In the genomic region with DNA sequence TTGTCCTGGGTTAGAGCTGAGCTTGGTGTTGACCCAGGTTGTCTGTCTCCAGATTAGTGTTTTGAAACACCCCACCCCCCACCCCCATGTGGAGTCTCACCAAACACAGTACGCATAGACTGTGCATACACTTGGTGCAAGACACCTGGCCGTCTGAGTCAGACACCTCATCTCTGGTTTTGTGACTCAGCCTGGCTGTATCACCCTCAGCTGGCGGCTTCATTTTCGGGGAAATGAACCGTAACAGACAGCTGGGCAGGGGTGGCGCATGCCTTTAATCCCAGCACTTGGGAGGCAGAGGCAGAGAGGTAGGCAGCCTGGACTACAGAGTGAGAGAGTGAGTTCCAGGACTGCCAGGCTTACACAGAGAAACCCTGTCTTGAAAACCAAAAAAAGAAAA, we compare ENCODE assay signal across 23 mouse cellular contexts. TPM values are rescaled to one million over a fixed set of nuclear protein-coding genes. Genes with fewer than 3 reads are reported as not detected.
DNase-seq lines count a peak whose midpoint lies in the region; ATAC-seq and TF ChIP-seq lines count a peak whose summit lies in the region.
"Had no signal": no experiment of that assay in that cellular context is flagged by ENCODE, and none has a peak within 500 bp of the region (broad histone marks: within the 10 kb centered on the region; RNA-seq: fewer than 3 reads in every experiment).

No protein-coding gene starts in this region.

- 26% methylated on average over 6 of the region's 6 CpGs for WGBS in kidney, embryonic 14.5 days
- WGBS in midbrain, embryonic 10.5 days, result 47% methylated on average over 6 of the region's 6 CpGs
- WGBS in midbrain, embryonic 14.5 days, result 37% methylated on average over 6 of the region's 6 CpGs
- whole genome bisulfite sequencing in stomach, postnatal 0 days, result 59% methylated on average over 6 of the region's 6 CpGs

- no peak overlapping the region for H3K9ac ChIP-seq in kidney, embryonic 14.5 days (ENCODE audit: low read depth, low read length)
- no peak overlapping the region for H3K9ac ChIP-seq in midbrain, embryonic 14.5 days (replicated peaks; ENCODE audit: low read length)
- H3K9ac ChIP-seq in stomach, postnatal 0 days (ENCODE audit: low read length), result no peak overlapping the region
- H3K9ac ChIP-seq: forebrain, embryonic 15.5 days; hindbrain, embryonic 12.5 days; liver, embryonic 14.5 days; midbrain, embryonic 15.5 days; neural tube, embryonic 15.5 days; stomach, embryonic 15.5 days had no signal

- no peak overlapping the region for H3K27ac ChIP-seq in kidney, embryonic 14.5 days (ENCODE audit: low read depth, low read length)
- H3K27ac ChIP-seq in midbrain, embryonic 10.5 days (replicated peaks), result 0 out of 2 replicates have a peak overlapping the region, but pooled peaks have one; percentile 52
- no peak overlapping the region for H3K27ac ChIP-seq in midbrain, embryonic 14.5 days (replicated peaks; ENCODE audit: low read depth, low read length)
- H3K27ac ChIP-seq in stomach, postnatal 0 days (replicated peaks), result no peak overlapping the region
- H3K27ac ChIP-seq: forebrain, embryonic 15.5 days; hindbrain, embryonic 12.5 days; left cerebral cortex, adult 2 months; liver, embryonic 14.5 days; midbrain, embryonic 15.5 days; neural tube, embryonic 15.5 days; stomach, embryonic 15.5 days had no signal

- TF ChIP-seq EP300 in stomach, postnatal 0 days (optimal IDR thresholded peaks at IDR 0.05), result no peak

- H3K4me3 ChIP-seq in kidney, embryonic 14.5 days (ENCODE audit: low read length), result no peak overlapping the region
- H3K4me3 ChIP-seq in midbrain, embryonic 10.5 days, result no peak overlapping the region
- no peak overlapping the region for H3K4me3 ChIP-seq in midbrain, embryonic 14.5 days (replicated peaks; ENCODE audit: low read depth, low read length)
- no peak overlapping the region for H3K4me3 ChIP-seq in stomach, postnatal 0 days (ENCODE audit: low read depth, low read length)
- H3K4me3 ChIP-seq: forebrain, embryonic 15.5 days; hindbrain, embryonic 12.5 days; left cerebral cortex, adult 2 months; midbrain, embryonic 15.5 days; neural tube, embryonic 15.5 days; stomach, embryonic 15.5 days had no signal

- no peaks in the 10 kb centered on the region for H3K36me3 ChIP-seq in kidney, embryonic 14.5 days (ENCODE audit: control insufficient read depth, insufficient read depth, low read length)
- no peaks in the 10 kb centered on the region for H3K36me3 ChIP-seq in midbrain, embryonic 10.5 days
- H3K36me3 ChIP-seq in midbrain, embryonic 14.5 days (ENCODE audit: control insufficient read depth, insufficient read depth, low read length), result no peaks in the 10 kb centered on the region
- H3K36me3 ChIP-seq in stomach, postnatal 0 days (ENCODE audit: control insufficient read depth, insufficient read depth, low read length), result no peaks in the 10 kb centered on the region
- H3K36me3 ChIP-seq: forebrain, embryonic 15.5 days; hindbrain, embryonic 12.5 days; midbrain, embryonic 15.5 days; neural tube, embryonic 15.5 days; stomach, embryonic 15.5 days had no signal

- no peak overlapping the region for H3K4me2 ChIP-seq in kidney, embryonic 14.5 days (replicated peaks; ENCODE audit: low read depth, low read length)
- no peak overlapping the region for H3K4me2 ChIP-seq in midbrain, embryonic 14.5 days (ENCODE audit: low read length)
- no peak overlapping the region for H3K4me2 ChIP-seq in stomach, postnatal 0 days (replicated peaks; ENCODE audit: low read depth)
- H3K4me2 ChIP-seq: forebrain, embryonic 15.5 days; hindbrain, embryonic 12.5 days; midbrain, embryonic 15.5 days; neural tube, embryonic 15.5 days; stomach, embryonic 15.5 days had no signal

- no peak for TF ChIP-seq CTCF in stomach, postnatal 0 days (IDR thresholded peaks at IDR 0.05; ENCODE audit: low read depth)

- peak; percentile 1 for DNase-seq in embryo, embryonic 9.5 days (ENCODE audit: extremely low spot score)
- DNase-seq in embryo, embryonic 10 days (ENCODE audit: low spot score), result no peak
- no peak for DNase-seq in kidney, adult 9 months
- DNase-seq in midbrain, embryonic 10.5 days (ENCODE audit: low spot score), result no peak
- DNase-seq in midbrain, embryonic 14.5 days, result no peak
- no peak for DNase-seq in stomach, postnatal 0 days (ENCODE audit: low spot score)
- DNase-seq: adrenal gland, postnatal 10 days; cerebellum, adult 11 months; cerebellum, postnatal 25 days; gastrocnemius, postnatal 36 days; right cerebral cortex, postnatal 25 days had no signal

- H3K9me3 ChIP-seq in kidney, embryonic 14.5 days (ENCODE audit: control insufficient read depth, low read length), result no peaks in the 10 kb centered on the region
- no peaks in the 10 kb centered on the region for H3K9me3 ChIP-seq in midbrain, embryonic 10.5 days (replicated peaks)
- no peaks in the 10 kb centered on the region for H3K9me3 ChIP-seq in midbrain, embryonic 14.5 days (ENCODE audit: control insufficient read depth, low read length)
- no peaks in the 10 kb centered on the region for H3K9me3 ChIP-seq in stomach, postnatal 0 days (ENCODE audit: control insufficient read depth, low read length)
- H3K9me3 ChIP-seq: forebrain, embryonic 15.5 days; hindbrain, embryonic 12.5 days; midbrain, embryonic 15.5 days; neural tube, embryonic 15.5 days; stomach, embryonic 15.5 days had no signal

- 0 out of 2 replicates have a peak, but pooled peaks have one; percentile 22 for ATAC-seq in kidney, embryonic 14.5 days (ENCODE audit: low FRiP score, low TSS enrichment)
- no peak for ATAC-seq in midbrain, embryonic 14.5 days (ENCODE audit: low FRiP score, low TSS enrichment)
- peak; percentile 42; the same call in 1 of the 2 replicates for ATAC-seq in stomach, postnatal 0 days (ENCODE audit: low FRiP score, low TSS enrichment)
- ATAC-seq in cerebellum, adult (ENCODE audit: insufficient number of reproducible peaks, low FRiP score, low TSS enrichment), result no peak
- ATAC-seq: activated CD4-positive, CD25-positive, alpha-beta regulatory T cell, adult 4 months; forebrain, embryonic 15.5 days; inflammation-experienced regulatory T-cells, adult 6 months; lung, postnatal 0 days; midbrain, embryonic 15.5 days had no signal

- H3K27me3 ChIP-seq in kidney, embryonic 14.5 days (ENCODE audit: control insufficient read depth, insufficient read depth, low read length), result no peaks in the 10 kb centered on the region
- H3K27me3 ChIP-seq in midbrain, embryonic 10.5 days (ENCODE audit: low read depth, poor library complexity, severe bottlenecking), result peaks cover 5% of the 10 kb centered on the region
- no peaks in the 10 kb centered on the region for H3K27me3 ChIP-seq in midbrain, embryonic 14.5 days (ENCODE audit: control insufficient read depth, insufficient read depth, low read length)
- H3K27me3 ChIP-seq in stomach, postnatal 0 days (ENCODE audit: control insufficient read depth, insufficient read depth, low read length), result no peaks in the 10 kb centered on the region
- H3K27me3 ChIP-seq: forebrain, embryonic 15.5 days; neural tube, embryonic 15.5 days; stomach, embryonic 15.5 days had no signal

- H3K4me1 ChIP-seq in kidney, embryonic 14.5 days (ENCODE audit: control insufficient read depth, insufficient read depth, low read length), result no peaks in the 10 kb centered on the region
- H3K4me1 ChIP-seq in midbrain, embryonic 10.5 days, result peaks cover 34% of the 10 kb centered on the region
- no peaks in the 10 kb centered on the region for H3K4me1 ChIP-seq in midbrain, embryonic 14.5 days (ENCODE audit: control insufficient read depth, insufficient read depth, low read length)
- H3K4me1 ChIP-seq in stomach, postnatal 0 days (replicated peaks; ENCODE audit: control insufficient read depth, insufficient read depth), result no peaks in the 10 kb centered on the region
- H3K4me1 ChIP-seq: forebrain, embryonic 15.5 days; midbrain, embryonic 15.5 days; stomach, embryonic 15.5 days had no signal

RNA-seq across cellular contexts. Expression of a gene that starts 11.9 kb away (rescaled TPM):
- 0.21 and 0.22 TPM in 2 replicates for polyA plus RNA-seq in kidney, embryonic 14.5 days (2014; fragmentation: Nextera tagmentation; extraction: Ambion mirVana)
- 0.61 and 2.5 TPM in 2 replicates for polyA plus RNA-seq in midbrain, embryonic 10.5 days (2016; fragmentation: Nextera tagmentation; extraction: Ambion mirVana)
- polyA plus RNA-seq in midbrain, embryonic 14.5 days (2014; fragmentation: Nextera tagmentation; extraction: Ambion mirVana), result 1.5 and 2.3 TPM in 2 replicates
- polyA plus RNA-seq in stomach, postnatal 0 days (2015; fragmentation: Nextera tagmentation; extraction: Ambion mirVana), result 3.6 and 3.9 TPM in 2 replicates
- polyA plus RNA-seq: activated CD4-positive, CD25-positive, alpha-beta regulatory T cell, adult 4 months; inflammation-experienced regulatory T-cells, adult 6 months had no signal

RNA-seq across cellular contexts. Expression of a gene that starts 35.9 kb away (rescaled TPM):
- 7.1 and 8.8 TPM in 2 replicates for polyA plus RNA-seq in kidney, embryonic 14.5 days (2014; fragmentation: Nextera tagmentation; extraction: Ambion mirVana)
- polyA plus RNA-seq in midbrain, embryonic 10.5 days (2016; fragmentation: Nextera tagmentation; extraction: Ambion mirVana), result 7.8 and 10.0 TPM in 2 replicates
- polyA plus RNA-seq in midbrain, embryonic 14.5 days (2014; fragmentation: Nextera tagmentation; extraction: Ambion mirVana), result 14.0 and 17.3 TPM in 2 replicates
- 6.4 and 7.9 TPM in 2 replicates for polyA plus RNA-seq in stomach, postnatal 0 days (2015; fragmentation: Nextera tagmentation; extraction: Ambion mirVana)

RNA-seq across cellular contexts. Expression of a gene that starts 36.1 kb away (rescaled TPM):
- 352 and 434 TPM in 2 replicates for polyA plus RNA-seq in kidney, embryonic 14.5 days (2014; fragmentation: Nextera tagmentation; extraction: Ambion mirVana)
- polyA plus RNA-seq in midbrain, embryonic 10.5 days (2016; fragmentation: Nextera tagmentation; extraction: Ambion mirVana), result 344 and 395 TPM in 2 replicates
- polyA plus RNA-seq in midbrain, embryonic 14.5 days (2014; fragmentation: Nextera tagmentation; extraction: Ambion mirVana), result 287 and 355 TPM in 2 replicates
- 308 and 320 TPM in 2 replicates for polyA plus RNA-seq in stomach, postnatal 0 days (2015; fragmentation: Nextera tagmentation; extraction: Ambion mirVana)

RNA-seq across cellular contexts. Expression of a gene that starts 52.1 kb away (rescaled TPM):
- 25.8 and 31.4 TPM in 2 replicates for polyA plus RNA-seq in kidney, embryonic 14.5 days (2014; fragmentation: Nextera tagmentation; extraction: Ambion mirVana)
- polyA plus RNA-seq in midbrain, embryonic 10.5 days (2016; fragmentation: Nextera tagmentation; extraction: Ambion mirVana), result 42.1 and 52.2 TPM in 2 replicates
- polyA plus RNA-seq in midbrain, embryonic 14.5 days (2014; fragmentation: Nextera tagmentation; extraction: Ambion mirVana), result 47.7 and 74.3 TPM in 2 replicates
- 25.7 and 26.7 TPM in 2 replicates for polyA plus RNA-seq in stomach, postnatal 0 days (2015; fragmentation: Nextera tagmentation; extraction: Ambion mirVana)

RNA-seq across cellular contexts. Expression of a gene that starts 52.3 kb away (rescaled TPM):
- polyA plus RNA-seq in kidney, embryonic 14.5 days (2014; fragmentation: Nextera tagmentation; extraction: Ambion mirVana), result 0.21 and 0.61 TPM in 2 replicates
- 0.12 and 0.34 TPM in 2 replicates for polyA plus RNA-seq in midbrain, embryonic 10.5 days (2016; fragmentation: Nextera tagmentation; extraction: Ambion mirVana)
- 1.6 TPM in 2 replicates for polyA plus RNA-seq in midbrain, embryonic 14.5 days (2014; fragmentation: Nextera tagmentation; extraction: Ambion mirVana)
- polyA plus RNA-seq in stomach, postnatal 0 days (2015; fragmentation: Nextera tagmentation; extraction: Ambion mirVana), result 0.23 and 0.27 TPM in 2 replicates
- polyA plus RNA-seq: inflammation-experienced regulatory T-cells, adult 6 months had no signal

Comparison
In these comparisons a context has a peak if more than half of its experiments do, and no peak if none do; other contexts are left out.
1. ATAC-seq: peak in kidney, embryonic 14.5 days (single experiment) and stomach, postnatal 0 days (single experiment); none in midbrain, embryonic 14.5 days (single experiment) and cerebellum, adult (single experiment).